Mouse (Mus musculus): ENCODE results near the gene Tarbp2. TPM values are rescaled to one million over a fixed set of nuclear protein-coding genes. Genes with fewer than 3 reads are reported as not detected.

The Tarbp2 gene
- total RNA-seq, 2 experiments from 2014 or later, result 30.7 to 36.3 TPM

GRCm38 (mm10) chr15:102519211-102520141 lies 1.5 kb downstream of the Tarbp2 start:
- DNase-seq (ENCODE audit: low spot score in 2 of 2), result no peak
- intact Hi-C loops (cut with DNase I), result loop anchor here (2.0 to 10.0 kb wide), 2 partner anchors 67 to 145 kb away; no protein-coding TSS in a partner anchor

DNA sequence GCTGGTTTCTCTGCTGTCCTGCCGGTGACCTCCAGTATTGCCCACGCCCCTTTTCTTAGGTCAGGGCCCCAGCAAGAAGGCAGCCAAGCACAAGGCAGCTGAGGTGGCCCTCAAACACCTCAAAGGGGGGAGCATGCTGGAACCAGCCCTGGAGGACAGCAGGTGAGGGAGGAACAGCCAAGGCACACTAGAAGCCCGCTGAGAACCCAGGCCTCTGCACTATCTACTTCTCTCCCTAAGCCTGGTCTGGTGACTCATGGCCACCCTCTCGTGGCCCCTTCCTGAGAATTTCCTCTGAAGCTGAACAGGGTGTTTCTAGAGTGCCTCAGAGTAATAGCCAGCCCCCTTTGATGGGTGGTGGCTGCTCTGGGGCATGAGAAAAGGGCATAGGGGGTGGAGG lies 2.4 kb downstream of the Tarbp2 start:
- no peak for DNase-seq (ENCODE audit: low spot score in 2 of 2)
- intact Hi-C loops (cut with DNase I), result loop anchor here (10.0 kb wide), 1 partner anchor 144 kb away; no protein-coding TSS in a partner anchor

DNA sequence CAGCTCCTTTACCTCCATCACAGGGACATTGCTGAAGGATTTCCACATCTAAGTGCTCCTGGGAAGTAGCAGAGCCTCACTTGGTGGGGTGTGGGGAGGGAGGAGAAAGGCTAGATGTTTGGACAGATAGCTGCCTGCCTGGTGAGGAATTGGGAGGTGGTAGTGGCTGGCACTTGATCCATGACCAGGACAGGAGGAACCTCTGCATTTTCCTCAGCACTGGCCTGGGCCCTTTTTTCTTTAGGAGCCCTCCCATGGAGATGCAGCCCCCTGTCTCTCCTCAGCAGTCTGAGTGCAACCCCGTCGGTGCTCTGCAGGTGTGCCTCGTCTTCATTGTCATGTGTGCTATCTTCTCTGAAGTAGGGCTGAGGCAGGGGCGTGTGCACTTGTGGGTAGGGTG lies 3.5 kb downstream of the Tarbp2 start:
- intact Hi-C loops (cut with DNase I), result loop anchor here (10.0 kb wide), 1 partner anchor 143 kb away; no protein-coding TSS in a partner anchor
- DNase-seq (ENCODE audit: low spot score in 2 of 2), result no peak

GRCm38 (mm10) chr15:102524892-102525485 lies 7.0 kb downstream of the Tarbp2 start, which contains the start of gene Npff:
TSS of gene Npff (minus strand) at chr15:102524942.
- intact Hi-C loops (cut with DNase I), result loop anchor here (10.0 kb wide), 1 partner anchor 140 kb away; no protein-coding TSS in a partner anchor

DNA sequence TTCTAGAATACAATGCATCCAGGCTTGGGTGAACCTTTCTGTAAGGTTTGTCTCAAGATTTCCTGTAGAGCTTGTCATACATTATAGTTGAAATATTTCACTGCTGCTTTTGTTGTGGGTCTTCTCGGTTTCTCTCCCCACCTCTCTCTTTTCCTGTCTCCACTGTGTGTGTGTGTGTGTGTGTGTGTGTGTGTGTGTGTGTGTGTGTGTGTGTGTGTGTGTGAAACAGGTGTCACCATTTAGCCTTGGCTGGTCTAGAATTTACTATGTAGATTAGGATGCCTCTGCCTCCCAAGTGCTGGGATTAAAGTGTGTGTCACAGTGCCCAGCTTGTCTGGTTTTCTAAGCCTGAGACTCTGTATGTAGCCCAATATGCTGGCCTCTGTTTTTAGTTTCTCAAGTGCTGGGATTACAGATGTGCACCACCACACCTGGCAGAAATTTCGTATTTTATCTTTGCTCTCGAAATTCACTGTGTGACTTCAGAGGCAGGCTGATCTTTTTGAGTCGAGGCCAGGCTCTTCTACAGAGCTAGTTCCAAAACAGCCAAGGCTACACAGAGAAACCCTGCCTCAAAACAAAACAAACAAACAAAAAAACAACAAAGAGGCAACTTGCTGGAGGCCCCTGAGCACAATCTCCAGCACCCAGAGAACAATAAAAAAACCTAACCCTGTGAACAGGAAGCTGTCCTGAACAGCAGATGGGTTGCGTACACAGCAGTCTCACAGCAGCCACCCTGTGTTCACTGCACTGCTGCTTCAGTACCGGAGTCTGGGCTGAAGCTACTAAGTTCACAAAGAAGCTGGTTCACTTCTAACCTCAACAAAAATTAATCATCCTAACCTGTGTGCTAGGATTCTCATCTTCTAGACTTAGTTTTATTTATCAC lies 8.4 kb downstream of the Tarbp2 start:
- intact Hi-C loops (cut with DNase I), result loop anchor here (10.0 kb wide), 1 partner anchor 138 kb away; no protein-coding TSS in a partner anchor

More at GRCm38 (mm10) chr15:102524892-102525485, 7.0 kb downstream of the Tarbp2 start, which contains the start of gene Npff:
- DNase-seq (ENCODE audit: low spot score in 2 of 2), result peak; percentile 76 to 77

DNA sequence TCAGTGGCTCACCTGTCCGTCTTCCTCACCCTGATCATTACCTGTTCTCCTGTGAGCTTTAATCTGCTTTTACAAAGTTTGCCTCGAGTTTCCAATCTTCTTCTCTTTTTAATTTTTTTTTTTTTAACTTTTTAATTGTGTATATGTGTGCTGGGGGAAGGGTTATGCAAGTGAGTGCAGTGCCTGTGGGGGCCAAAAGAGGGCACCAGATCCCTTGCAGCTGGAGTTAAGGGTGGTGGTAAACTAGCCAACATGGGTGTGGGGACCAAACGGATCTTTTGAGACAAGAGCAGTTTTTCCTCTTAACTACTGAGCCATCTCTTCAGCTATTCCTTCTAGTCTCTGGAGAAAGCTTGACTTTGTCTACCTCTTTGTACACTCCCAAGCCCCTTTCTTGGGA lies 9.9 kb downstream of the Tarbp2 start:
- DNase-seq (ENCODE audit: low spot score in 2 of 2), result no peak
- intact Hi-C loops (cut with DNase I), result loop anchor here (10.0 kb wide), 1 partner anchor 137 kb away; no protein-coding TSS in a partner anchor

More for the DNA sequence above, 8.4 kb downstream of the Tarbp2 start:
- DNase-seq (ENCODE audit: low spot score in 2 of 2), result no peak

GRCm38 (mm10) chr15:102528396-102528795 lies 10.4 kb downstream of the Tarbp2 start:
- intact Hi-C loops (cut with DNase I), result loop anchor here (10.0 kb wide), 1 partner anchor 136 kb away; no protein-coding TSS in a partner anchor

GRCm38 (mm10) chr15:102530566-102530965 lies 12.6 kb downstream of the Tarbp2 start:
- intact Hi-C loops (cut with DNase I), result no loop called here
- no peak for DNase-seq (ENCODE audit: low spot score in 2 of 2)

More at GRCm38 (mm10) chr15:102528396-102528795, 10.4 kb downstream of the Tarbp2 start:
- DNase-seq (ENCODE audit: low spot score in 2 of 2), result no peak

DNA sequence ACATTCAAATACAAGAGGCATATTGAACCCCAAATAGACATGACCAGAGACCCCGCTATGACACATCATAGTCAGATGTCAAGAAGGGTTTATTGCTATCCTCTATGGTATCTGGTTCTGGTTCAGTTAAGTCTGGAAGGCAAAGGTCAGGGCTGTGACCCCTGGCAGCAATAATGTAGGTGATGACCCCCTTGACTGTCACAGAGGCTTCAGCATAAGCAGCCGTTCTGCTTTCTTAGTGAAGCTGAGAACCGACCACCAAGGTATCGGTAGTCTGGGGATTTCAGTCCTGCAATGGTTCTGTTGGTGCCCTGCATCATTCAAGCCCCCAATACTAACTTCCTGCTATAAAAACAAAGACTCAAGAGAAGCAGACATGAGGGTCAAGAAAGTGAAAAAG lies 13.6 kb downstream of the Tarbp2 start:
- DNase-seq (ENCODE audit: low spot score in 2 of 2), result no peak
- intact Hi-C loops (cut with DNase I), result no loop called here

DNA sequence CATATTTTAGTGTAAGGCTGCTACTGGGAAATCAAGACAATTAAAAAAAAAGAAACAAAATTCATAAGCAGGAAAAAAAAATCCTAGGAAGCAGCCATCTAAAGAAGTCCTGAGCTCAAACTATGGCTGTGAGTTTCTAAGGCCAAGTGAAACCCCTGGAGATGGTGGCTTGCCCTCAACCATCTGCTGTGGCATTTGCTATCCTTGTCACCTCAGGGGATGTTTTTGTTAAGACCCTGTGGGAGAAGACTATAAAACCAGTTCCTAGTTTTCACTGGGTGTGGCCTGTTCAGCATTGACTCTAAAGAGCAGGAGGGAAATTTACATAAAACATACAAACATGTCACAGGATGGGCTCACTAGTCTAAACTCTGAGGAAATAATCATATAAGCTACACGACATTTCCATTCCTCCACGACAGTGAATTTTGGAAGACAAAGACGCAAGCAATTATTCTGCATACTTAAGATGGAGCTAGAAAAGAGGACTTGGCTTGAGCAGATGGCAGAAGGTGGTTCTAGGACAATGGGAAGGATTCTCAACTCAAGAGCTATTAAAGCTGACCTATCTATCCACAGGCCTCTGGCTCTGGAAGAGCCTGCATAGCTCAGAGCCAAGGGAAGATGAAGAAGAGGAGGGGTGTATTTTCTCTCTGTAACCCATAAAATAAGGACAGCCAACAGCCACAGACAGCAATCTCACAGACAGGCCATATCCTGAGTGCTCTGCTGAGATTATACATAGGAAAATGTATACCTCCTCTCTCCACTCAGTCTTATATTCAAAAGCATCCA lies 14.3 kb downstream of the Tarbp2 start:
- intact Hi-C loops (cut with DNase I), result no loop called here
- no peak for DNase-seq (ENCODE audit: low spot score in 2 of 2)

DNA sequence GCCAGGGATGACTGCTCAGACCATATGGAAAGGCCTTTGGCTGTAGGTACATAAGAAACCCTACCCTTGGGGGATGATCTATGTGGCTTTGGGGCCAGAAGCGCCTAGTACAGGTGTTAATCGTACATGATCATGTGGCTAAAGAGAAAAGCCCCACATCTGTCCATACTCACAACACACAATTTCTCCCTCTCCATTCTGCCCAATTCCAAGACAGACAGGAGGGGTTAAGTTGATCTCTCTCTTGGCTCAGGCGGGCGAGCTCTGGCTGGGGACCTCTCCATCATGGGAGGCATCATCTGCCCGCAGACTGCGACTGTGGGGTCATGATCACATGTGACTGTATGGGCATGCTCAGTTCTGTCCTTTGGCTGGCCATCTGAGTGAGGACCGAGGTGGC lies 15.9 kb downstream of the Tarbp2 start:
- intact Hi-C loops (cut with DNase I), result no loop called here
- no peak for DNase-seq (ENCODE audit: low spot score in 2 of 2)

- intact Hi-C loops (cut with DNase I), result no loop called here
- DNase-seq (ENCODE audit: low spot score in 2 of 2), result no peak
These were observed 26.8 kb downstream of the Tarbp2 start for GRCm38 (mm10) chr15:102544801-102545200.

GRCm38 (mm10) chr15:102546246-102546645 lies 28.3 kb downstream of the Tarbp2 start:
- intact Hi-C loops (cut with DNase I), result no loop called here
- no peak for DNase-seq (ENCODE audit: low spot score in 2 of 2)

GRCm38 (mm10) chr15:102546677-102547427 lies 28.9 kb downstream of the Tarbp2 start:
- intact Hi-C loops (cut with DNase I), result no loop called here
- DNase-seq (ENCODE audit: low spot score in 2 of 2), result peak; percentile 82 to 83

DNA sequence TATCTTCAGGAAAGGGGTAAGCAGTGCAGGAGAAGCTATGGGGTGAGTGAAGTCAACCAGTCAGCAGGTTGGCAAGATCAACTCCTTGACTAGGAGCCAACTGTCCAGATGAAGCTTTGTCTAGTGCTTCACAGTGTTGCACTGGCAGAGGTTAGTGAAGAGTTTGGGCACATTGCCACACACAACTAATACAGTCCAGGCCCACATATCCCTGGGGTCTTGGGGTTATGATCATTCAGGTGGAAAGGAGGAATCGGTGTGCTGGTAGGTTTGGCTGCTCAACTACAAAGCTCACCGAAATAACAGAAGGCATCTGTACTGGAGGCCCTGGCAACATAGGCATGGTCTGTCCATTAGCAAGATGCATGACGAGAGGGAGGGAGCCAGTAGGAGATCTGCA lies 29.5 kb downstream of the Tarbp2 start:
- no peak for DNase-seq (ENCODE audit: low spot score in 2 of 2)
- intact Hi-C loops (cut with DNase I), result no loop called here

DNA sequence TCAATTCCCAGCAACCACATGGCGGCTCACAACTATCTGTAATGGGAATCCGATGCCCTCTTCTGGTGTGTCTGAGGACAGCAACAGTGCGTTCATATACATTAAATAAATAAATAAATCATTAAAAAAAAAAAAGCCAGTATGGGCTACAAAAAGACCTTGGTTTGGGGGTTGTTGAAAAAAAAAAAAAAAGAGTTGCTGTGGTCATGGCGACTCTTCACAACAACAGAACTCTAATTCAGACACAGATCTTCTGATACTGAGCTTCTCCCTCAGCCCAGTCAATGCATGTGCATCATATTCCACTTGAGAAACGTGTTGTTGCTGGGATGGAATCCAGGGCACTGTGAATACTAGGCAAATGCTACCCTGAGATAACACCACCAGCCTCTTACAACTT lies 34.6 kb downstream of the Tarbp2 start:
- DNase-seq (ENCODE audit: low spot score in 2 of 2), result no peak

GRCm38 (mm10) chr15:102555581-102555980 lies 37.6 kb downstream of the Tarbp2 start:
- DNase-seq (ENCODE audit: low spot score in 2 of 2), result no peak
- intact Hi-C loops (cut with DNase I), result loop anchor here (5.0 kb wide), 1 partner anchor 117 kb away; the partner anchor contains the start of gene Atp5g2

More for the DNA sequence above, 34.6 kb downstream of the Tarbp2 start:
- intact Hi-C loops (cut with DNase I), result no loop called here

GRCm38 (mm10) chr15:102557580-102557979 lies 39.6 kb downstream of the Tarbp2 start:
- intact Hi-C loops (cut with DNase I), result loop anchor here (5.0 kb wide), 1 partner anchor 115 kb away; the partner anchor contains the start of gene Atp5g2
- DNase-seq (ENCODE audit: low spot score in 2 of 2), result no peak
